Mouse (Mus musculus): ENCODE data around the gene Akt3.

DNA sequence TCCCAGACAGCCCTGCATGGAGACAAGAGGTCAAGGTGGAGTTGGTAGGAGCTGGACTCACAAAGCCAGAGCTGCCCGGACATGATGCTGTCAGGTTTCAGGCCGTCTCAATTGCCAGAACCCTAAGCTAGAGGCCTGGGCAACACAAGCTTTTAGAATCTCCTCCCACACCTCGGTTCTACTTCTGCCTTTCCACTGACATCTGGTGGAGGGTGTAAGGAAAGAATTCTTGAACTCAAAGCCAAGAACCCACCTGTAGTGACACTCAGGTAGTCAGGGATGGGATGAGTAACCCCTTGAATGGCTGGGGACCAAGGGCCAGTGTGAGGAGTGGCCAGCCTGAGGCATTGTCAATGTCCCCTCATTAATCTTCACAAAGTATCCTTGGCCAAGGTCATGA is 235.3 kb downstream of the Akt3 start:
- no peak for TF ChIP-seq CTCF (IDR thresholded peaks at IDR 0.05)
- no peak for TF ChIP-seq EP300 (IDR thresholded peaks at IDR 0.05)
